Mouse (Mus musculus): ENCODE measurements around the gene Mapk8ip1. TPM values are rescaled to one million over a fixed set of nuclear protein-coding genes. Genes with fewer than 3 reads are reported as not detected.

The Mapk8ip1 gene
- total RNA-seq (2014; fragmentation: Nextera tagmentation) (not detected in 2 replicates), total RNA-seq (2017) (0.17 and 0.22 TPM in 2 replicates), polyA plus RNA-seq (2012) (0.05 and 0.12 TPM in 2 replicates)

- H3K9me3 ChIP-seq (replicated peaks) = peaks cover 14% of the 10 kb centered on the region
- H3K27me3 ChIP-seq (ENCODE audit: insufficient read depth, low read length) = peaks cover 24% of the 10 kb centered on the region
- no peak for TF ChIP-seq POLR2AphosphoS5 (IDR thresholded peaks at IDR 0.05; ENCODE audit: insufficient replicate concordance, low read depth, low read length)
- TF ChIP-seq TAL1 (conservative IDR thresholded peaks at IDR 0.05; ENCODE audit: low read depth, low read length) = no peak
- no peak for TF ChIP-seq CTCF (IDR thresholded peaks at IDR 0.05; ENCODE audit: low read depth, low read length)
- TF ChIP-seq GATA2 (IDR thresholded peaks at IDR 0.05; ENCODE audit: borderline replicate concordance, low read depth, low read length) = no peak
- no peak for TF ChIP-seq GATA1 (IDR thresholded peaks at IDR 0.05; ENCODE audit: borderline replicate concordance, low read length)
- 0 out of 2 replicates have a peak, but pooled peaks cover 4% of the 10 kb centered on the region for H3K4me1 ChIP-seq (ENCODE audit: insufficient read depth, low read depth, low read length)
- ATAC-seq (ENCODE audit: extremely low read depth, insufficient number of reproducible peaks, low FRiP score, poor library complexity, severe bottlenecking) (no peak), DNase-seq (ENCODE audit: low spot score) (no peak)
- peak within 1 kb of the TSS; percentile 14; the same call in 1 of the 2 replicates for H3K4me3 ChIP-seq (ENCODE audit: low read depth, low read length)
- H3K36me3 ChIP-seq (replicated peaks) = peaks cover 40% of the 10 kb centered on the region
Measured at GRCm38 (mm10) chr2:92401091-92401561, at the start of gene Mapk8ip1. Mapk8ip1 (minus strand) TSS chr2:92401263.

- H3K4me1 ChIP-seq (ENCODE audit: insufficient read depth, low read depth, low read length) = peaks cover 88% of the 10 kb centered on the region
- peaks cover 5% of the 10 kb centered on the region for H3K36me3 ChIP-seq (replicated peaks)
- no peak for DNase-seq (ENCODE audit: low spot score)
- no peak for TF ChIP-seq POLR2AphosphoS5 (IDR thresholded peaks at IDR 0.05; ENCODE audit: insufficient replicate concordance, low read depth, low read length)
- TF ChIP-seq GATA1 (IDR thresholded peaks at IDR 0.05; ENCODE audit: borderline replicate concordance, low read length) = no peak
- TF ChIP-seq CTCF (IDR thresholded peaks at IDR 0.05; ENCODE audit: low read depth, low read length) = no peak
- TF ChIP-seq GATA2 (IDR thresholded peaks at IDR 0.05; ENCODE audit: borderline replicate concordance, low read depth, low read length) = no peak
- TF ChIP-seq TAL1 (conservative IDR thresholded peaks at IDR 0.05; ENCODE audit: low read depth, low read length) = no peak
- ATAC-seq (ENCODE audit: extremely low read depth, insufficient number of reproducible peaks, low FRiP score, poor library complexity, severe bottlenecking) = no peak
- H3K27me3 ChIP-seq (ENCODE audit: insufficient read depth, low read length) = peaks cover 30% of the 10 kb centered on the region
- H3K4me3 ChIP-seq (ENCODE audit: low read depth, low read length) = no peak overlapping the region
- no peaks in the 10 kb centered on the region for H3K9me3 ChIP-seq (replicated peaks)
Measured at GRCm38 (mm10) chr2:92447121-92447740, 46.2 kb upstream of the Mapk8ip1 start.

- Histone ChIP-seq H3K27me3 (ENCODE audit: insufficient read depth, low read length) (peaks cover 31% of the 10 kb centered on the region), H3K4me1 (ENCODE audit: insufficient read depth, low read depth, low read length) (peaks cover 88% of the 10 kb centered on the region), H3K4me3 (ENCODE audit: low read depth, low read length) (peak overlapping the region; percentile 44; the same call in 1 of the 2 replicates), H3K9me3 (replicated peaks) (no peaks in the 10 kb centered on the region), H3K36me3 (replicated peaks) (no peaks in the 10 kb centered on the region)
- no peak for ATAC-seq (ENCODE audit: extremely low read depth, insufficient number of reproducible peaks, low FRiP score, poor library complexity, severe bottlenecking)
- DNase-seq (ENCODE audit: low spot score) = no peak
- TF ChIP-seq POLR2AphosphoS5 (IDR thresholded peaks at IDR 0.05; ENCODE audit: insufficient replicate concordance, low read depth, low read length) = no peak
- TF ChIP-seq GATA1 (IDR thresholded peaks at IDR 0.05; ENCODE audit: borderline replicate concordance, low read length) = no peak
- TF ChIP-seq TAL1 (conservative IDR thresholded peaks at IDR 0.05; ENCODE audit: low read depth, low read length) = no peak
Measured at GRCm38 (mm10) chr2:92446656-92447055, 45.6 kb upstream of the Mapk8ip1 start.

GRCm38 (mm10) chr2:92445890-92446289 is 44.8 kb upstream of the Mapk8ip1 start:
- DNase-seq (ENCODE audit: low spot score) (no peak), ATAC-seq (ENCODE audit: extremely low read depth, insufficient number of reproducible peaks, low FRiP score, poor library complexity, severe bottlenecking) (no peak)
- TF ChIP-seq GATA1 (IDR thresholded peaks at IDR 0.05; ENCODE audit: borderline replicate concordance, low read length) = no peak
- no peak for TF ChIP-seq TAL1 (conservative IDR thresholded peaks at IDR 0.05; ENCODE audit: low read depth, low read length)
- no peak for TF ChIP-seq GATA2 (IDR thresholded peaks at IDR 0.05; ENCODE audit: borderline replicate concordance, low read depth, low read length)
- TF ChIP-seq POLR2AphosphoS5 (IDR thresholded peaks at IDR 0.05; ENCODE audit: insufficient replicate concordance, low read depth, low read length) = no peak
- H3K36me3 ChIP-seq (replicated peaks) = no peaks in the 10 kb centered on the region
- H3K27me3 ChIP-seq (ENCODE audit: insufficient read depth, low read length) = peaks cover 31% of the 10 kb centered on the region
- peaks cover 86% of the 10 kb centered on the region for H3K4me1 ChIP-seq (ENCODE audit: insufficient read depth, low read depth, low read length)
- no peaks in the 10 kb centered on the region for H3K9me3 ChIP-seq (replicated peaks)
- H3K4me3 ChIP-seq (ENCODE audit: low read depth, low read length) = no peak overlapping the region; the same call in 1 of the 2 replicates

- H3K27me3 ChIP-seq (ENCODE audit: insufficient read depth, low read length) = peaks cover 25% of the 10 kb centered on the region
- ATAC-seq (ENCODE audit: extremely low read depth, insufficient number of reproducible peaks, low FRiP score, poor library complexity, severe bottlenecking) = peak; percentile 98
- DNase-seq (ENCODE audit: low spot score) = peak; percentile 79
- H3K4me3 ChIP-seq (ENCODE audit: low read depth, low read length) = no peak overlapping the region; the same call in 1 of the 2 replicates
- peaks cover 85% of the 10 kb centered on the region for H3K4me1 ChIP-seq (ENCODE audit: insufficient read depth, low read depth, low read length)
- no peaks in the 10 kb centered on the region for H3K9me3 ChIP-seq (replicated peaks)
- TF ChIP-seq POLR2AphosphoS5 (IDR thresholded peaks at IDR 0.05; ENCODE audit: insufficient replicate concordance, low read depth, low read length) (no peak), GATA1 (IDR thresholded peaks at IDR 0.05; ENCODE audit: borderline replicate concordance, low read length) (no peak), GATA2 (IDR thresholded peaks at IDR 0.05; ENCODE audit: borderline replicate concordance, low read depth, low read length) (no peak), TAL1 (conservative IDR thresholded peaks at IDR 0.05; ENCODE audit: low read depth, low read length) (peak; percentile 90), CTCF (IDR thresholded peaks at IDR 0.05; ENCODE audit: low read depth, low read length) (no peak)
- H3K36me3 ChIP-seq (replicated peaks) = no peaks in the 10 kb centered on the region
Measured at GRCm38 (mm10) chr2:92444376-92444775, 43.3 kb upstream of the Mapk8ip1 start.

- H3K4me1 ChIP-seq (ENCODE audit: insufficient read depth, low read depth, low read length) = peaks cover 87% of the 10 kb centered on the region
Measured at GRCm38 (mm10) chr2:92443313-92443712, 42.2 kb upstream of the Mapk8ip1 start.

More at GRCm38 (mm10) chr2:92443313-92443712, 42.2 kb upstream of the Mapk8ip1 start:
- ATAC-seq (ENCODE audit: extremely low read depth, insufficient number of reproducible peaks, low FRiP score, poor library complexity, severe bottlenecking) = no peak
- no peaks in the 10 kb centered on the region for H3K9me3 ChIP-seq (replicated peaks)
- H3K4me3 ChIP-seq (ENCODE audit: low read depth, low read length) = peak overlapping the region; percentile 48; the same call in 1 of the 2 replicates
- H3K36me3 ChIP-seq (replicated peaks) = no peaks in the 10 kb centered on the region
- peaks cover 16% of the 10 kb centered on the region for H3K27me3 ChIP-seq (ENCODE audit: insufficient read depth, low read length)
- TF ChIP-seq GATA2 (IDR thresholded peaks at IDR 0.05; ENCODE audit: borderline replicate concordance, low read depth, low read length) = no peak
- TF ChIP-seq GATA1 (IDR thresholded peaks at IDR 0.05; ENCODE audit: borderline replicate concordance, low read length) = no peak
- no peak for TF ChIP-seq TAL1 (conservative IDR thresholded peaks at IDR 0.05; ENCODE audit: low read depth, low read length)
- TF ChIP-seq CTCF (IDR thresholded peaks at IDR 0.05; ENCODE audit: low read depth, low read length) = no peak
- DNase-seq (ENCODE audit: low spot score) = no peak
